Comparison of ENCODE assay signal across 1 mouse cellular context in the genomic region with DNA sequence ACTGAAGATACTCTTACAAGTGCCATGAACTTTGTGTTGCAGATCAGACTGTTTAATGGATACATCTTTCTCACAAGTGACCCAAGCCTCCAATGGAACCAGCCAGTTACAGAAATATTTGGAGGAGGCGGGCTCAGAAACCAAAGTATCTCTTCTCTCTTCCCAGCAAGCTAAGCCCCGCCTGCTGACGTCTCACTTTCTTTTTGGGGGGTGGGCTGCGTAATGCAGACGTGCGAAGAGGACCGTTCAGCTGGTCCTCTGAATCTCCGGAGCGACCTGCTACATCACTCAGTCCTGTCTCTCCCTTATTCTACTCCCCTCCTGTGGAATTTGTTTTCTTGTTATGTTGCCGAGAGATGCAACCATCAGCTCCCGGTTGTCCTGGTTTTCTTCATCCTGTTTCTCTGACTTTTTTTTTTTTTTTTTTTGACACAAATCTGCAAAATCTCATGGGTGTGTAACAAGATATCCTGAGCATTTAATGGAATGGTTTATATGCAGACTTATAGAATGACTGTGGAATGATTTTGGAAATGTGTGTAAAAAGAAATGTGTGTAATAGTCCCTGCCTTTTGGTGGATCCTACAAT.
TF ChIP-seq lines count a peak whose summit lies in the region.

No protein-coding gene starts in this region.

TF ChIP-seq in CH12.LX, 34 proteins besides CTCF, POLR2A, EP300 and RAD21 (continued from another document):
- TF ChIP-seq SMC3 (IDR thresholded peaks at IDR 0.05; ENCODE audit: low read depth, low read length) (no peak), MAX (IDR thresholded peaks at IDR 0.05; ENCODE audit: low read length) (no peak), UBTF (IDR thresholded peaks at IDR 0.05; ENCODE audit: low read depth, low read length) (no peak), ZMIZ1 (IDR thresholded peaks at IDR 0.05; ENCODE audit: low read depth, low read length) (no peak), MAZ (IDR thresholded peaks at IDR 0.05; ENCODE audit: low read depth, low read length) (no peak), CHD1 (IDR thresholded peaks at IDR 0.05; ENCODE audit: low read depth, low read length) (no peak), NELFE (IDR thresholded peaks at IDR 0.05; ENCODE audit: low read depth, low read length) (no peak), E2F4 (IDR thresholded peaks at IDR 0.05; ENCODE audit: insufficient replicate concordance, low read depth, low read length) (no peak), TBP (conservative IDR thresholded peaks at IDR 0.05; ENCODE audit: low read depth, low read length) (no peak), SIN3A (IDR thresholded peaks at IDR 0.05; ENCODE audit: low read length) (0 out of 2 replicates have a peak, but pooled peaks have one; percentile 19), ZNF384 (IDR thresholded peaks at IDR 0.05; ENCODE audit: low read depth, low read length) (peak; percentile 58; the same call in 1 of the 2 replicates), IRF4 (IDR thresholded peaks at IDR 0.05; ENCODE audit: low read depth, low read length) (no peak), ZKSCAN1 (IDR thresholded peaks at IDR 0.05; ENCODE audit: borderline replicate concordance, low read depth, low read length) (no peak), KAT2A (IDR thresholded peaks at IDR 0.05; ENCODE audit: insufficient replicate concordance, low read length) (no peak)
